Mouse (Mus musculus) thymus, adult 2 months (tissue): ENCODE measurements around the gene Apobec3.

ENCODE experiments used
- CTCF ChIP-seq: fragments of 200-500 bp; IDR thresholded peaks from 2 replicates; pipeline ENCODE4 v1.5.1; 2012; ENCODE audit warnings: mild to moderate bottlenecking, control low read depth, low read length, moderate library complexity, borderline replicate concordance; ENCODE audit not compliant: control insufficient read depth, poor library complexity, insufficient read depth; ENCODE audit errors: extremely low read depth
- POLR2A ChIP-seq: fragments of 200-500 bp; IDR thresholded peaks from 2 replicates; pipeline ENCODE4 v1.6.1; 2012; ENCODE audit warnings: mild to moderate bottlenecking, low read length, control low read depth, moderate library complexity; ENCODE audit not compliant: control insufficient read depth, poor library complexity, insufficient read depth; ENCODE audit errors: extremely low read depth

- no peak for TF ChIP-seq CTCF
- no peak for TF ChIP-seq POLR2A
Measured at GRCm38 (mm10) chr15:79931496-79932141, 40.2 kb downstream of the Apobec3 start.
